Mouse (Mus musculus) embryonic fibroblast, embryonic 13.5 days (primary cell): ENCODE results near the gene Pla2g2c.

Source experiments
- CTCF ChIP-seq: IDR thresholded peaks from 2 replicates; pipeline ENCODE4 v1.5.1; 2011; ENCODE audit warnings: mild to moderate bottlenecking, control low read depth, low read length, moderate library complexity, borderline replicate concordance; ENCODE audit not compliant: insufficient read depth
- POLR2A ChIP-seq: IDR thresholded peaks from 2 replicates; pipeline ENCODE4 v1.6.1; 2011; ENCODE audit warnings: low read depth, mild to moderate bottlenecking, control low read depth, low read length, moderate library complexity

DNA sequence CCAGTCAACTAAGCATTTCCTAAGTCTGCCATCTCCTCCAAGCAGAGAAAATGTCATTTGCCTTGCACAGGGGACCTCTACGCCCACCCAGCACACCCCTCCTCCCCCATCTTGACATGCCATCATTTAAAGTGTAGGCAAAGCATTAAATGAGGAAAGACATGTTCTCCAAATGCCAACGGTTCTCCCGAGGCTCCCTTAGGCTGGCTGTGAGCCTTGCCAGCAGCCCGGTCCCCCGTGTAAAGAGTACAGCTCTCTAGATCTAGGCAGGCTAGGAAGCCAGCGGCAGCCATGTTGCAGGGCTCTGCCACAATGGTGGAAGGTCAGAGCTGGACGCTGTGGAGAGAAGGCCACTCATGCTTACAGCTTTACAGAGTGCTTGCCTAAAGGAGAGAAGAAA, 14.6 kb upstream of the Pla2g2c start:
- TF ChIP-seq CTCF (no peak), POLR2A (no peak)
